Mouse (Mus musculus): ENCODE measurements around the gene Creld2.

Gene Creld2

DNA sequence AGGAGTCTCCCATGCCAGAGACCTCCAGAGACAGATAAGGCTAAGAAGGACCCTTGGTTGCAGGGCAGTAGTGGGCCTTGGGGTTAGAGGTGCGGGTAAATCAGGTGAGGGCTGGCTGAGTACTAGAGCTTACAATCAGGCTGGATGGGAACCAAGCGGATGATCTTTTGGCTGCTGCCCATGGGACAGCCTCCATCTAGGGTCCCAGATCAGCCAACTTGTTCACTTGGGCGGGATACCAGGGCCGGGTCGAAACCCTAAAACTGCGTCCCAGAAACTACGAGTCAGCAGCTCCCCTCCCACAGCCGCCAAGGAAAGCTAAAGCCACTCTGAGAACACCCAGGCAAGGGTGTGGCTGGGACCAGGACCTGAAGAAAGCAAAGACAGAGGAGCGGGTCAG lies 33.7 kb downstream of the Creld2 start:
- no peak for DNase-seq (ENCODE audit: low spot score)

DNA sequence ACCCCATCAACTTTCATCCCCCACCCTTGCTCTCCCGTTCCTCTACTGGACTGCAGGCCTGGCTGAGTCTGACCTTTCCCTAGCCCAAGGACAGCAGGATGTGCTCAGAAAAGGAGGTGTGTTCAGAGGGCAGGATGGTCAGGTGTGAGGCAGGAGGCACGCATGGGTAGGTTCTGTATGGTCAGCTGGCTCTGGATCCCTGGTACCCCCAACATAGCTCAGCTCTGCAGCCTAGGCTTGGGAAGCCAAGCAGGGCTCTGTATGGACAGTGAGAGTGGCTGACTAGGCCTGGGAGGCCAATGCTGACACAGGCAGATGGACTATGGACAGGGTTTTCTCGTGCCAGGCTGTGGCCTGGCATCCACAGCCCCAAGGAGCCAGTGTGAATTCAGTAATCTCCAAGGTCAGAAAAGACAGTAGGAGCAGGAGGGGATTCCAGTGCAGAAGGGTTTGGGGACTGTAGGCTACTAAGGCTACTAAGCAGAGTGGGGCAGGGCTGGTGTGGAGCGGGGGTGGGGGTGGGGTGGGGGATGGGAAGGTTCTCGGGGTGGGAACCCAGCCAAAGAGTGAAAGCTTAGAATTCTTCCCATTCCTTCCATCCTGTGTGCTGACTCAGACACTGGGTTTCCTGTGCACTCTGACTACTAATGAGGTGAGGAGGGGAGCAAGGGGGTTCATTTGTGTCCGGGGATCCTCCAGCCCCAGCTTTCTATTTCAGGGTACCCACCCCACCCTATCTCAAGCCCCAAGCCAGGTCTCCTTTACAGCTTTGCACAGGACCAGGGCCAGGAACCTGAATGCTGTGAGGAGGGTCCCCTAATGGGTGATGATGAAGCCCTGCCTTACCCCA lies 34.9 kb downstream of the Creld2 start:
- DNase-seq (ENCODE audit: low spot score), result no peak

GRCm38 (mm10) chr15:88854969-88855830 lies 35.8 kb downstream of the Creld2 start:
- DNase-seq (ENCODE audit: low spot score), result no peak

GRCm38 (mm10) chr15:88855896-88856417 lies 36.5 kb downstream of the Creld2 start:
- DNase-seq (ENCODE audit: low spot score), result no peak

DNA sequence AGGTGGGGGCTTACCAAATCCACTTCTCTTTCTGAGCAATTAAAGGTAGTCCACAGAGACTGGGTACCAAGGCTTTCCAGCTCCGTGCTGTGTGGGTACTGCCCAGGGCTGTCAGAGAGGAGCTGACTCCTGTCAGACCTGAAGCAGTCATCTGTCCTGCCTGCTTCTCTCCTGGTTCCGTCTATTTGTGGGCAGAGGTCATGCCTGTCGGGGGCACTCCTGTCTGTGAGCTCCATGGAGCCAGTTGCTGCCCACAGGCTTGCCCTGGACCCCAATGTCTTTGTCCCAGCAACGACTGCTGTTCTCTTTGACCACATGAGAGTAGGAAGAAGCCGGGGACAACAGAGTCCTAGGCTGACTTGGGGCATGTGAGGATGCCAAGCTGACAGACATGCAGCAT lies 37.2 kb downstream of the Creld2 start:
- no peak for DNase-seq (ENCODE audit: low spot score)

DNA sequence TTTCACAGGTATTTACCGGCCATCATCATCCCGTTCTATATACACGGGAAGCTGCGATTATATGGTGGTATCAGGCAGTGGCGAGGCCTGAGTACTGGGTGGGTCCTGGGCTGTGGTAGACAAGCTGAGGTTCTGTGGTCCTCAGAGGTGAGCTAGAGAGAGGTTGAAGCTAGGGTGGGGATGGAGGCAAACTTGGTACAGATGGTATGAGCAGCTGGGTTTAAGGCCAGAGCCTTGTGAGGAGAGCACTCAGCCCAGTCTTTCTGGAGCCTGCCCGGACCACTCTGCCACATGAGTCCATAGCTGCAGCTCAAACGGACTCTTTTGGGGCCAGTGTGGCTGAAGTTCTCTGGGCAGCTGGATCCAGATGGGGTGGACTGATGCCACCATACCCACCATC lies 37.9 kb downstream of the Creld2 start:
- DNase-seq (ENCODE audit: low spot score), result no peak

GRCm38 (mm10) chr15:88858141-88858541 lies 38.7 kb downstream of the Creld2 start:
- DNase-seq (ENCODE audit: low spot score), result peak; percentile 49

DNA sequence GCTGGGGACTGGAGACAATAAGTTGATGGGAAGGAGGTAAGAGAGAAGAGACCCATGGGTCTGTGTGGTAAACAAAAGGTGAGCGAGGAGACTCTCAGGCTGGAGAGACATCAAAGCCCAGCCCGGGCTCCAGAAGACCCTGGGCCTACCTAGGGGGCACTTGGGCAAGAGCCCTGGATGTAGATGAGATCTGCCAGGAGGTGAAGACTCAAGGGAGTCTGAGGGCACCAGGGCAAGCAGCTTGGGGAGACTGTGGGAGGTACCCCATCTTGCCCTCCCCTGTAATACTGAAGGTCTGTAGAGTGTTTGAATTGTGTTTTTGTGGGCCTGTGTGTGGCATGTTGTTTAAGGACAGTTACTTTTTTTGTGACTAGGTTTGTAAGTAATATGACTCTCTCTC lies 39.3 kb downstream of the Creld2 start:
- no peak for DNase-seq (ENCODE audit: low spot score)

- no peak for DNase-seq (ENCODE audit: low spot score)
Observed at GRCm38 (mm10) chr15:88859206-88859970, 39.9 kb downstream of the Creld2 start.

DNA sequence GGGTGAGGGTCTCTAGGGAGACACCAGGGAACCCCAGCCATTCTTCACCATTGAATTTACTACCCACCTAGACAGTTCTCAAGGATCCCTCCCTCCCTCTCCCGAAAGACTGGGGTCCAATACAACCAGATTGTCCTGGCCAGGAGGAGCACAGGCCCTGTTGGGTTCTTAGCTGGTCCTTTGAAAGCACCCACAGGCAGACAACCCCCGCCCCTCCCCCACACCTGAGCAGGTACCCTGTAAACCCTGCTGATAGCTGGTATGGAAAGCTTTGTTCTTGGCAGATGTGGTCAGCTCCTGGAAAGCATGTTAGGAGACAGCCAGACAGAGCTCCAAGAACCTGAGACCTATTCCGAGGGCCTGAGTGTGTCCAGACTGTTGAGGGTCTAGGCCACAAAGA lies 41.3 kb downstream of the Creld2 start:
- no peak for DNase-seq (ENCODE audit: low spot score)

- DNase-seq (ENCODE audit: low spot score), result peak; percentile 96
Observed at GRCm38 (mm10) chr15:88861772-88862622, 42.6 kb downstream of the Creld2 start, which contains the start of gene Pim3. Gene Pim3 (plus strand): TSS chr15:88862186.

DNA sequence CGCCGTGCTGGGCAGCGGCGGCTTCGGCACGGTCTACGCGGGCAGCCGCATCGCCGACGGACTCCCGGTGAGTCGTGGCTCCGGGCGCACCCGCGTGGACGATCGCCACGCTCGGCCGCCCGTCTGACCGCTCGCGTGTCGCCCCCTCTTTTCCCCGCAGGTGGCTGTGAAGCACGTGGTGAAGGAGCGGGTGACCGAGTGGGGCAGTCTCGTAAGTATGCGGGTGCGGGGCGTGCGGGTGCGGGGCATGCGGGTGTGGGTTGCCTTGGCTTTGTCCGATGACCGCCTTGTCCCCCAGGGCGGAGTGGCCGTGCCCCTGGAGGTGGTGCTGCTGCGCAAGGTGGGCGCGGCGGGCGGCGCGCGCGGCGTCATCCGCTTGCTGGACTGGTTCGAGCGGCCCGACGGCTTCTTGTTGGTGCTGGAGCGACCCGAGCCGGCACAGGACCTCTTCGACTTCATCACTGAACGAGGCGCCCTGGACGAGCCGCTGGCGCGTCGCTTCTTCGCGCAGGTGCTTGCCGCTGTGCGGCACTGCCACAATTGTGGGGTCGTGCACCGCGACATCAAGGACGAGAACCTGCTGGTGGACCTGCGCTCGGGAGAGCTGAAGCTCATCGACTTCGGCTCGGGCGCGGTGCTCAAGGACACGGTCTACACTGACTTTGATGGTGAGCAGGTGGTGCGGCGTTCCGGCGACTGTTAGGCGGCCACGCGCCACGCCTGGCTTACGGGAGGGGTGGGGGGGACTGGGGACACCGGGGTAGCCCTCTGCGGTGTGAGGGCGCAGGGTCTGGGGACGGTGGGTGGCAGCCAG lies 43.6 kb downstream of the Creld2 start:
- peak; percentile 58 for DNase-seq (ENCODE audit: low spot score)

GRCm38 (mm10) chr15:88863695-88864231 lies 44.3 kb downstream of the Creld2 start:
- DNase-seq (ENCODE audit: low spot score), result peak; percentile 89

- no peak for DNase-seq (ENCODE audit: low spot score)
Observed at GRCm38 (mm10) chr15:88864270-88865030, 45.0 kb downstream of the Creld2 start.

DNA sequence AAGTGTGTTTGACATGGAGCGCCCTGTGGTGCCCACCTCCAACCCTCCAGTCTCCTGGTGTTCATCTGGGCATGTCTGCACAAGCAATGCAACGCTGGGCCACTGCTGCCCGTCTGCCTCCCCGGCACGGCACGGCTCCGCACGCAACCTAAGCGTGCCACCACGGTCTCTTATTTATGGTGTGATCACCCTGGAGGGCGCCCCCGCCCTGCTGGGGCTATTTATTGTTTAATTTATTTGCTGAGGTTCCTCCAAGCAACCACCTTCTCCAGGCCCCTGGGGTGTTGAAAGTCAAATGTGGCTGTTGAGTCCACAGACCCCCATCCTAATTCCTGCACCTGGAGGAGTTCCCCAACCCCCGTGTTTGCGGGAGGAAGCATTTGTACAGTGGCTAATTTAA lies 45.6 kb downstream of the Creld2 start:
- DNase-seq (ENCODE audit: low spot score), result no peak

- DNase-seq (ENCODE audit: low spot score), result no peak
Observed at GRCm38 (mm10) chr15:88865888-88866695, 46.6 kb downstream of the Creld2 start.

- peak; percentile 44 for DNase-seq (ENCODE audit: low spot score)
Observed at GRCm38 (mm10) chr15:88866934-88867356, 47.5 kb downstream of the Creld2 start.

DNA sequence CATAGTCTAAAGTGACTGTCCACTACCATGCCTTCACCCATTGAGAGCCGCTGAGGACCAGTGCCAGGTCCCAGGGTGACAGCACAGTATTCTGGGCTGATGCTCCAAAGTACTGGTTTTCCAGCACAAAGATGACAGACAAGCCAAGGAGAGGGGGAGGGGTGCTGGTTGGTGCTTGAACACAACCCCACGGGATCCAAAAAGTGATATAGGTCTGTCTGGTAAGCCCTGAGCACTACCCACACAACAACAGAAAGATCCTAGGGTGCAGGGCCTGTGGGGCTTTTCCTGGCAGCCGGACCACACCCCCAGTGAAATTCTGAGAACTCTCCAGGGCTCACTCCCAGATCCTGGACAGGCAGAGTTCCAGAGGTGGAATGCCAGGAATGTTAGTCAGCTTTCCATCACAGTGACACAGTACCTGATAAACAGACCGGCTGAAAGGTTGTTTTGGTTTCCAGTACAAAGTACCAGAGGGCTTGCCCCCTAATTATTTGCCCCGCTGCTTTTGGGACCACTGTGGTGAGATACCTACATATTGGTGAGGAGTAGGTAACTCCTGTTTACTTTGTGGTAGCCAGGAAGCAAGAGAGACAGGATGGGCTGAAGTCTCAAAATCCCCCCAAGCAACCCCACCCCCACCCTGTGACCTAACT lies 48.0 kb downstream of the Creld2 start:
- no peak for DNase-seq (ENCODE audit: low spot score)
